Mouse (Mus musculus) ES-E14 (cell line): ENCODE data around the gene Polk.

Experiments
- HCFC1 ChIP-seq: IDR thresholded peaks from 2 replicates; pipeline ENCODE4 v1.6.1; 2012; ENCODE audit warnings: low read length, inconsistent platforms, borderline replicate concordance; ENCODE audit not compliant: insufficient read depth
- ZNF384 ChIP-seq: IDR thresholded peaks from 2 replicates; pipeline ENCODE4 v1.6.1; 2012; ENCODE audit warnings: low read depth, low read length, inconsistent platforms

DNA sequence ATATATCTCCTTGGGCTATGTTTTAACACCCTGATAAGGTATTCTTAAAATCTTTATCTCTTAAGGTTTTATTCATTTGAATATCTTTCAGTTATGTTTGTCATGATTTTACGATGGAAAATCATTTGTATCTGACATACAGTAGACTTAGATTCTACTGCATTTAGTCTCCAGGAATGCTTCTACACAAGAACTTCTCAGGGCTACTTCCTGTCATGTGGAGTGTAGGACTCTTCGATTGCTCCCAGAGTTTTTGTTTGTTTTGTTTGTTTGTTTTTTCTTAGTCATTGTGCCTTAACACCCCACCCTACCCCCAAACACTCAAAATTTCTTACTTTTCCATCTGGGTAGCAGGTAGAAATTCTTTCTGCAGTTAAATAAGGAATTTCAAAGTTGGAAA, 998 bp downstream of the Polk start:
- TF ChIP-seq ZNF384 (no peak), HCFC1 (no peak)
